Mouse (Mus musculus) heart, embryonic 16.5 days (tissue): ENCODE results near the gene Pak1. TPM values are rescaled to one million over a fixed set of nuclear protein-coding genes. Genes with fewer than 3 reads are reported as not detected.

Source experiments
- ATAC-seq: fragments of 200-750 bp; cut with Nextera tagmentation; replicated peaks from 2 replicates; pipeline ENCODE4 v1.8.0; 2017; ENCODE audit warnings: moderate number of reproducible peaks; ENCODE audit not compliant: insufficient read depth, low FRiP score; ENCODE audit errors: extremely low read depth
- H3K27ac ChIP-seq: fragments of 300-500 bp; sonication (generic); 2 replicates; pipeline ENCODE4 v1.5.1; 2014; ENCODE audit warnings: mild to moderate bottlenecking, low read length, control low read depth, moderate library complexity
- H3K27me3 ChIP-seq: fragments of 300-500 bp; sonication (generic); 2 replicates; pipeline ENCODE4 v1.6.1; 2014; ENCODE audit warnings: low read length, mixed read lengths; ENCODE audit not compliant: control insufficient read depth, insufficient read depth
- H3K36me3 ChIP-seq: fragments of 300-500 bp; sonication (generic); 2 replicates; pipeline ENCODE4 v1.6.1; 2014; ENCODE audit not compliant: control insufficient read depth, insufficient read depth
- H3K4me1 ChIP-seq: fragments of 300-500 bp; sonication (generic); 2 replicates; pipeline ENCODE4 v1.6.1; 2014; ENCODE audit warnings: low read length, mixed read lengths; ENCODE audit not compliant: control insufficient read depth, insufficient read depth
- H3K4me2 ChIP-seq: fragments of 300-500 bp; sonication (generic); 2 replicates; pipeline ENCODE4 v1.6.1; 2014; ENCODE audit warnings: low read depth, mild to moderate bottlenecking, control low read depth, low read length
- H3K4me3 ChIP-seq: fragments of 300-500 bp; sonication (generic); 2 replicates; pipeline ENCODE4 v1.5.1; 2014; ENCODE audit warnings: mild to moderate bottlenecking, control low read depth, low read length
- H3K9ac ChIP-seq: fragments of 300-500 bp; sonication (generic); 2 replicates; pipeline ENCODE4 v1.6.1; 2014; ENCODE audit warnings: low read length, control low read depth
- H3K9me3 ChIP-seq: fragments of 300-500 bp; sonication (generic); replicated peaks from 2 replicates; pipeline ENCODE4 v1.6.1; 2016; ENCODE audit warnings: low read length; ENCODE audit not compliant: control insufficient read depth
- WGBS: fragments of 180-500 bp; shearing (Covaris S2); extraction: QIAGEN DNeasy Blood & Tissue Kit; methylation state at CpG from one replicate; pipeline ENCODE4 v1.1.7; 2014; 5-methylcytosine and 5-hydroxymethylcytosine counted together
- polyA plus RNA-seq: library from polyadenylated mRNA; unstranded; fragments of >200 nt; fragmentation: Nextera tagmentation; extraction: Ambion mirVana; gene quantifications from 2 replicates; pipeline ENCODE4 v1.2.1, GENCODE M21; 2015

The Pak1 gene
- polyA plus RNA-seq, 1 experiment from 2014 or later, result 4.3 TPM

- Histone ChIP-seq H3K9ac (no peak overlapping the region), H3K36me3 (no peaks in the 10 kb centered on the region), H3K27me3 (peaks cover 21% of the 10 kb centered on the region), H3K4me2 (no peak overlapping the region), H3K9me3 (no peaks in the 10 kb centered on the region), H3K4me3 (no peak overlapping the region), H3K27ac (no peak overlapping the region), H3K4me1 (peaks cover 5% of the 10 kb centered on the region)
- ATAC-seq, result no peak
- 9% methylated on average over 2 of the region's 2 CpGs for WGBS
Measured at GRCm38 (mm10) chr7:97792324-97792723, 4.0 kb downstream of the Pak1 start.

GRCm38 (mm10) chr7:97803116-97803515 lies 14.8 kb downstream of the Pak1 start:
- no peak for ATAC-seq
- no peaks in the 10 kb centered on the region for H3K4me1 ChIP-seq
- H3K27me3 ChIP-seq, result no peaks in the 10 kb centered on the region
- H3K4me2 ChIP-seq, result no peak overlapping the region
- no peak overlapping the region for H3K27ac ChIP-seq
- H3K36me3 ChIP-seq, result no peaks in the 10 kb centered on the region
- no peak overlapping the region for H3K4me3 ChIP-seq
- WGBS, result 77% methylated on average over 2 of the region's 2 CpGs
- H3K9ac ChIP-seq, result no peak overlapping the region
- no peaks in the 10 kb centered on the region for H3K9me3 ChIP-seq

DNA sequence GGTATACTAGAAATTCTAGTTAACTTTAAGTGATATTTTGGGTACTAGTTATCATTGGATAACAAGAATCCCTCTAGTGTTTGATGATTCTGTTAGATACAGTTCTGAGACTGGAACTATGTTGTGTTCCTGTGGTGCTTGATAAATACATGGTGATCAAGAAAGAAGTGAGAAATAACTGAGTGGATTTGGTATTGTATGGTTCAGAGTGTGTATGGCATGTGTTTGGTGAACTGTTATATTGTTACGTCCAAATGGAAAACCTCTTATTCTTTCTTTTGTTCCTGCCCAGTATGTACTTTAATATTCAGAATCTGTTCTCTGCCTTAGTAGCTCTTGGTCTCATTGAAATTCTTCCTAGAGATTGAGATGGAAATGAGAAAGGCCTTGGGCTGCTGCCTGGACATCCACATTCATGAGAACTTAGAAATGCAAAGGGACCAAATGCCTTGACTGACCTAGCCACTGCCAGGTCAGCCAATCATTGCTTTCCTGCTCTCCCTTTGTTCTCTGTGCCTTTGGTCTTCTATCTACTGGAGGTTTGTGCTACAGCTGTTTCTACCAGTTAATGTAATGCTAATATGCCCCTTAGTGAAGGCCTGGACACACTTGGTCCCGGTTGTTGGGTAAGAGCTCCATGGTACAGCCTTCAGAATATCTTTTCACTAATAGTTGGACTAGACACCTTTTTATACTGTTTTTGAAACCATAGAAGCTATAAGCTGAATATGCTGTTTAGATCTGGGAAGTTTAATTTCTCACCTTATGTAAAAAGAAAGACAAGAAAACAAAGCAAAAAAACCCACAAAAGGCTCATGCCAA lies 16.1 kb downstream of the Pak1 start:
- no peak overlapping the region for H3K4me3 ChIP-seq
- H3K4me1 ChIP-seq, result no peaks in the 10 kb centered on the region
- no peak overlapping the region for H3K9ac ChIP-seq
- H3K4me2 ChIP-seq, result no peak overlapping the region
- H3K27ac ChIP-seq, result no peak overlapping the region
- H3K27me3 ChIP-seq, result no peaks in the 10 kb centered on the region
- no peaks in the 10 kb centered on the region for H3K9me3 ChIP-seq
- ATAC-seq, result no peak
- 76% methylated on average over 2 of the region's 2 CpGs for WGBS
- no peaks in the 10 kb centered on the region for H3K36me3 ChIP-seq

DNA sequence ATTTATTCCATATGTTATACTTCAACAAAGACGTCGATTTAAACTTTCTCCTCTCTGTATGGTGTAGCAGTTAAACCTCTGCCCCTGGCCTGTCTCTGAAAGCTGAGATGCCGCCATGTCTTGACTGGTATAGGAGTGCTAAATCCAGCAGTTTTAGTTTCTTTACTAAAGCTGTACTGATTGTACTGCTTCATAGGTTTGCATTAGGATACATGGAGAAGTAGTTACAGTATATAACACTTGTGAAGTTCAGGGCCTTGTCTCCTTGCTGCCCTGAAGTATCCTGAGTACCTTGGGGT lies 16.7 kb downstream of the Pak1 start:
- WGBS, result 76% methylated on average over 3 of the region's 3 CpGs
- H3K36me3 ChIP-seq, result no peaks in the 10 kb centered on the region
- no peak for ATAC-seq
- H3K9ac ChIP-seq, result no peak overlapping the region
- H3K27ac ChIP-seq, result no peak overlapping the region
- no peaks in the 10 kb centered on the region for H3K27me3 ChIP-seq
- H3K4me1 ChIP-seq, result no peaks in the 10 kb centered on the region
- no peak overlapping the region for H3K4me3 ChIP-seq
- H3K9me3 ChIP-seq, result no peaks in the 10 kb centered on the region
- H3K4me2 ChIP-seq, result no peak overlapping the region

DNA sequence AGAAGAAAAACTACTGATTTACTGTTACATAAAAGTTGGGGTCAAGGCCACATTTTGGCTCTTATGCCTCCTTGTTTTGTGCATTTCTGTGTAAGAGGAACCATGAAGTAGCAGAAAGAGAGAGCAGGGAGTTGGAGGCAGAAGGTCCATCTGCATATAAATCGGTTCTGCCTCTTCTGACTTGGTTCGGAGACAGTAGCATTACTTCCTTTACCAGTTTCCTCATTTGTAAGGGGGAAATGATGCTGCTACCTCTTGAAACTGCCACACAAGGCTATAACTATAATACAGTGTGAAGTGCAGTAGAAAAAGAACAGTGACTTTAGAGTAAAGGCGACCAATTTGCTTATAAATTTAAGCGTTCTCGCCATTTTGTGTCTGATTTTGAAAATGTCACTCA lies 21.0 kb downstream of the Pak1 start:
- H3K4me1 ChIP-seq, result no peaks in the 10 kb centered on the region
- 68% methylated on average over 5 of the region's 5 CpGs for WGBS
- ATAC-seq, result no peak

GRCm38 (mm10) chr7:97821875-97822274 lies 33.5 kb downstream of the Pak1 start:
- Histone ChIP-seq H3K36me3 (no peaks in the 10 kb centered on the region), H3K27me3 (no peaks in the 10 kb centered on the region), H3K4me3 (no peak overlapping the region), H3K4me2 (no peak overlapping the region), H3K27ac (no peak overlapping the region), H3K9ac (no peak overlapping the region), H3K4me1 (no peaks in the 10 kb centered on the region), H3K9me3 (no peaks in the 10 kb centered on the region)
- ATAC-seq, result no peak
- WGBS, result 98% methylated on average over 2 of the region's 2 CpGs

More for the DNA sequence above, 21.0 kb downstream of the Pak1 start:
- H3K27ac ChIP-seq, result no peak overlapping the region
- H3K4me3 ChIP-seq, result no peak overlapping the region
- no peaks in the 10 kb centered on the region for H3K27me3 ChIP-seq
- H3K36me3 ChIP-seq, result no peaks in the 10 kb centered on the region
- H3K4me2 ChIP-seq, result no peak overlapping the region
- no peaks in the 10 kb centered on the region for H3K9me3 ChIP-seq
- no peak overlapping the region for H3K9ac ChIP-seq

DNA sequence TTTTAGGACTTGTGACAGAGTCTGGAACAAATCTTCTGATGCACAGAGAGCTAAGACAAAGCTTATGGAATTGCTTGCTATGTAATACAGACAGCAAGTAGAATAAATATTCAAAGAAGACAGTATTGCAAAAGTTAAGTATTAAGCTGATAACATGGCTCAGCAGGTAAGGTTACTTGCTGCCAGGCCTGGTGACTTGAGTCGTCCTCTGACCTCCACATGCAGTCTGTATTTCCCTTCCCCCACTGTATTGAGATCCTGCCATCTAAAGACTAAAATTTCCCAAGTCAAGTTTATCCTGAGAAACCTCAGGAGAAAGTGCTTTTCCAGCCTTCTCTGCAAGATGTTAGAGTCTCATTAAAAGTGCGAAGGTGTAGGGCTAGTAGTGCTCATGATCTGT lies 40.8 kb downstream of the Pak1 start:
- Histone ChIP-seq H3K9me3 (no peaks in the 10 kb centered on the region), H3K27me3 (no peaks in the 10 kb centered on the region), H3K4me3 (no peak overlapping the region), H3K36me3 (no peaks in the 10 kb centered on the region), H3K9ac (no peak overlapping the region), H3K4me1 (no peaks in the 10 kb centered on the region), H3K4me2 (no peak overlapping the region), H3K27ac (no peak overlapping the region)
- ATAC-seq, result no peak
- WGBS, result 72% methylated on average over 2 of the region's 2 CpGs

DNA sequence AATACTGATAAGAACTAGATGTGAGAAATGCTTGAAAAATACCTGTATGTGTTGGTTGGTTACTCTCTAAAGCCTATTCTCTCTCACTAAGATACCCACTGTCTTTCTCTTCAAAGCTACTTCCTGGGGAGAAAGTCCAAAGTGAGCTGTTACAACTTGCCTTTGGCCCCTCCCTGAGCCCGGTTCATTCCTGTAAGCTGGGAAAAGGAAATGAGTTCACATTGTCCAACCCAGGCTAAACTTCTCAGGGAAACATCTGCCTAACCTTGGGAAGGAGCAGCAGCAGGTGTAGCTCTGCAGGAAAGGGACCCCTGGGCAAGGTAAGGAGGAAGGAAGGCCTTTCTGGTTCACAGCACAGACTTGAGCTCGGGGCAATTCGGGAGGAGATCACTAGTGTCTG lies 42.4 kb downstream of the Pak1 start:
- no peaks in the 10 kb centered on the region for H3K4me1 ChIP-seq
- H3K9ac ChIP-seq, result no peak overlapping the region
- H3K36me3 ChIP-seq, result no peaks in the 10 kb centered on the region
- H3K27me3 ChIP-seq, result no peaks in the 10 kb centered on the region
- no peaks in the 10 kb centered on the region for H3K9me3 ChIP-seq
- no peak overlapping the region for H3K4me2 ChIP-seq
- no peak overlapping the region for H3K4me3 ChIP-seq
- WGBS, result 62% methylated on average over 3 of the region's 3 CpGs
- no peak for ATAC-seq
- no peak overlapping the region for H3K27ac ChIP-seq

- Histone ChIP-seq H3K4me1 (no peaks in the 10 kb centered on the region), H3K27me3 (no peaks in the 10 kb centered on the region), H3K9me3 (no peaks in the 10 kb centered on the region), H3K9ac (no peak overlapping the region), H3K4me3 (no peak overlapping the region), H3K36me3 (no peaks in the 10 kb centered on the region), H3K27ac (no peak overlapping the region), H3K4me2 (no peak overlapping the region)
- no peak for ATAC-seq
- 76% methylated on average over 2 of the region's 2 CpGs for WGBS
Measured at GRCm38 (mm10) chr7:97832987-97833386, 44.6 kb downstream of the Pak1 start.
